Mouse (Mus musculus): Measurements from ENCODE around the gene Msh3. TPM values are rescaled to one million over a fixed set of nuclear protein-coding genes. Genes with fewer than 3 reads are reported as not detected.

Msh3 gene
- polyA plus RNA-seq, 1 experiment from 2014 or later, result 16.4 TPM

DNA sequence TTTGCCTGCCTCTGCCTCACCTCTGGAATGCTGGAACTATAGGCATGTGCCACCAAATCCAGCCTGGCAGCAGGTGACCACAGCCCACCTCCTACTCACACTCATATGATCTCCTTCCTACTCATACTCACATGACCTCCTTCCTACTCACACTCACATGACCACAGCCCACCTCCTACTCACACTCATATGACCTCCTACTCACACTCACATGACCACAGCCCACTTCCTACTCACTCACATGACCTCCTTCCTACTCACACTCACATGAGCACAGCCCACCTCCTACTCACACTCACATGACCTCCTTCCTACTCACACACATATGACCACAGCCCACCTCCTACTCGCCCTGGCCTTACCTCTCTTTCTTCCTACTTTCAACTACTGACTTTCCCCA lies 17.9 kb downstream of the Msh3 start:
- Histone ChIP-seq H3K4me3 (ENCODE audit: low read length) (no peak overlapping the region), H3K27ac (ENCODE audit: low read length) (no peak overlapping the region), H3K9me3 (ENCODE audit: control insufficient read depth, low read length) (no peaks in the 10 kb centered on the region), H3K36me3 (ENCODE audit: control insufficient read depth, insufficient read depth, low read length) (no peaks in the 10 kb centered on the region), H3K9ac (ENCODE audit: low read depth, low read length) (no peak overlapping the region), H3K4me2 (ENCODE audit: low read depth, low read length) (no peak overlapping the region), H3K27me3 (replicated peaks; ENCODE audit: control insufficient read depth, insufficient read depth, low read length) (no peaks in the 10 kb centered on the region), H3K4me1 (ENCODE audit: control insufficient read depth, insufficient read depth, low read length) (no peaks in the 10 kb centered on the region)
- 90% methylated on average over 1 of the region's 1 CpGs for WGBS
- no peak for ATAC-seq

- Histone ChIP-seq H3K27ac (ENCODE audit: low read length) (no peak overlapping the region), H3K4me2 (ENCODE audit: low read depth, low read length) (no peak overlapping the region), H3K36me3 (ENCODE audit: control insufficient read depth, insufficient read depth, low read length) (no peaks in the 10 kb centered on the region), H3K9ac (ENCODE audit: low read depth, low read length) (no peak overlapping the region), H3K27me3 (replicated peaks; ENCODE audit: control insufficient read depth, insufficient read depth, low read length) (no peaks in the 10 kb centered on the region), H3K9me3 (ENCODE audit: control insufficient read depth, low read length) (no peaks in the 10 kb centered on the region), H3K4me1 (ENCODE audit: control insufficient read depth, insufficient read depth, low read length) (no peaks in the 10 kb centered on the region), H3K4me3 (ENCODE audit: low read length) (no peak overlapping the region)
- no peak for ATAC-seq
- WGBS, result 88% methylated on average over 15 of the region's 15 CpGs
Measured at GRCm38 (mm10) chr13:92332103-92332879, 22.5 kb downstream of the Msh3 start.

DNA sequence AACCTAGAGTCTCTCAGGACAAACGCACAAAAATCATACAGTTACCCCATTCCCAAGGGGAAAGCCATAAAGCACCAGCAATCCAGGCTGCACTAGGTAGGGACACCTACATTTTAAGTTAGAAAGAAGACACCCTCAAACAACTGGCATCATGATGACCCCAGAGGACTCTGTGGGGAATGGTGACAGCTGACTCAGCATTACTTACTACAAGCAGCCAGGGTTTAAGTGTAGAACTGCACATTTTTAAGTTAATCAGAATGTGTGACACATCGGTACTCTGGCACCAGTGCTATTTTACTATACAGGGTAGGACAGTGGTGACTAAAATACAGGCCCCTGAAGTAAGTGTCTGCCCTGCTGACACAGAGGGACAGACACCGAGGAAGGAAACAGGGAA lies 24.2 kb downstream of the Msh3 start:
- H3K4me3 ChIP-seq (ENCODE audit: low read length), result no peak overlapping the region
- no peak overlapping the region for H3K9ac ChIP-seq (ENCODE audit: low read depth, low read length)
- no peak for ATAC-seq
- H3K27me3 ChIP-seq (replicated peaks; ENCODE audit: control insufficient read depth, insufficient read depth, low read length), result no peaks in the 10 kb centered on the region
- H3K9me3 ChIP-seq (ENCODE audit: control insufficient read depth, low read length), result no peaks in the 10 kb centered on the region
- H3K4me1 ChIP-seq (ENCODE audit: control insufficient read depth, insufficient read depth, low read length), result no peaks in the 10 kb centered on the region
- no peak overlapping the region for H3K27ac ChIP-seq (ENCODE audit: low read length)
- H3K4me2 ChIP-seq (ENCODE audit: low read depth, low read length), result no peak overlapping the region
- no peaks in the 10 kb centered on the region for H3K36me3 ChIP-seq (ENCODE audit: control insufficient read depth, insufficient read depth, low read length)
- WGBS, result 99% methylated on average over 3 of the region's 3 CpGs

- Histone ChIP-seq H3K4me1 (ENCODE audit: control insufficient read depth, insufficient read depth, low read length) (no peaks in the 10 kb centered on the region), H3K4me2 (ENCODE audit: low read depth, low read length) (no peak overlapping the region), H3K9me3 (ENCODE audit: control insufficient read depth, low read length) (no peaks in the 10 kb centered on the region), H3K27me3 (replicated peaks; ENCODE audit: control insufficient read depth, insufficient read depth, low read length) (no peaks in the 10 kb centered on the region), H3K4me3 (ENCODE audit: low read length) (no peak overlapping the region), H3K9ac (ENCODE audit: low read depth, low read length) (no peak overlapping the region), H3K36me3 (ENCODE audit: control insufficient read depth, insufficient read depth, low read length) (no peaks in the 10 kb centered on the region), H3K27ac (ENCODE audit: low read length) (no peak overlapping the region)
- 68% methylated on average over 2 of the region's 2 CpGs for WGBS
- peak; percentile 74 for ATAC-seq
Measured at GRCm38 (mm10) chr13:92328000-92328399, 26.8 kb downstream of the Msh3 start.

GRCm38 (mm10) chr13:92326030-92326429 lies 28.8 kb downstream of the Msh3 start:
- WGBS, result 81% methylated on average over 5 of the region's 5 CpGs
- no peak overlapping the region for H3K4me3 ChIP-seq (ENCODE audit: low read length)
- ATAC-seq, result no peak

DNA sequence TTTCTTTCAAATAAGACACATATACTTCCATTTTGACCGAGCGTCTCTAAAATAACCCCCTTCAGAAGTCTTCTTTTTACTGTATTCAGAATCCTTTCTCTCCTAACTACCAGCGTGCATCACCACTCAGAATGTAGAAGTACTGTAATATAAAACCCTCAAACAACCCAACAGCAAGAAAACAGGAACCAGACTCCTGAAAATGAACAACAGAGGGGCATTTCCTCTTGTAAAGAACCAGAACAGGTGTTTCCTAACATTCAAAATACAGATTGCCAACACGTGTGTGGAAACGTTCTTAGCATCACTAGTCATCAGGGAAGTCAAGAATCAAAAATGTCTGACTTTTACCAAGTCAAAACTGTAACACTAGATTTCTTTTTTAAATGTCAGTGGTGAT lies 34.0 kb downstream of the Msh3 start:
- 86% methylated on average over 5 of the region's 5 CpGs for WGBS

More at GRCm38 (mm10) chr13:92326030-92326429, 28.8 kb downstream of the Msh3 start:
- no peak overlapping the region for H3K9ac ChIP-seq (ENCODE audit: low read depth, low read length)
- no peaks in the 10 kb centered on the region for H3K27me3 ChIP-seq (replicated peaks; ENCODE audit: control insufficient read depth, insufficient read depth, low read length)
- H3K4me2 ChIP-seq (ENCODE audit: low read depth, low read length), result no peak overlapping the region
- H3K9me3 ChIP-seq (ENCODE audit: control insufficient read depth, low read length), result no peaks in the 10 kb centered on the region
- no peak overlapping the region for H3K27ac ChIP-seq (ENCODE audit: low read length)
- no peaks in the 10 kb centered on the region for H3K4me1 ChIP-seq (ENCODE audit: control insufficient read depth, insufficient read depth, low read length)
- H3K36me3 ChIP-seq (ENCODE audit: control insufficient read depth, insufficient read depth, low read length), result no peaks in the 10 kb centered on the region

GRCm38 (mm10) chr13:92314613-92315012 lies 40.2 kb downstream of the Msh3 start:
- H3K36me3 ChIP-seq (ENCODE audit: control insufficient read depth, insufficient read depth, low read length), result 0 out of 2 replicates have a peak, but pooled peaks cover 4% of the 10 kb centered on the region
- H3K27ac ChIP-seq (ENCODE audit: low read length), result no peak overlapping the region
- H3K9me3 ChIP-seq (ENCODE audit: control insufficient read depth, low read length), result no peaks in the 10 kb centered on the region
- no peak for ATAC-seq
- no peak overlapping the region for H3K4me2 ChIP-seq (ENCODE audit: low read depth, low read length)
- no peaks in the 10 kb centered on the region for H3K27me3 ChIP-seq (replicated peaks; ENCODE audit: control insufficient read depth, insufficient read depth, low read length)
- no peaks in the 10 kb centered on the region for H3K4me1 ChIP-seq (ENCODE audit: control insufficient read depth, insufficient read depth, low read length)
- WGBS, result 90% methylated on average over 5 of the region's 5 CpGs
- H3K4me3 ChIP-seq (ENCODE audit: low read length), result no peak overlapping the region
- H3K9ac ChIP-seq (ENCODE audit: low read depth, low read length), result no peak overlapping the region

More for the DNA sequence above, 34.0 kb downstream of the Msh3 start:
- Histone ChIP-seq H3K9ac (ENCODE audit: low read depth, low read length) (no peak overlapping the region), H3K36me3 (ENCODE audit: control insufficient read depth, insufficient read depth, low read length) (0 out of 2 replicates have a peak, but pooled peaks cover 4% of the 10 kb centered on the region), H3K9me3 (ENCODE audit: control insufficient read depth, low read length) (no peaks in the 10 kb centered on the region), H3K27me3 (replicated peaks; ENCODE audit: control insufficient read depth, insufficient read depth, low read length) (no peaks in the 10 kb centered on the region), H3K4me3 (ENCODE audit: low read length) (no peak overlapping the region), H3K4me1 (ENCODE audit: control insufficient read depth, insufficient read depth, low read length) (no peaks in the 10 kb centered on the region), H3K27ac (ENCODE audit: low read length) (no peak overlapping the region), H3K4me2 (ENCODE audit: low read depth, low read length) (no peak overlapping the region)
- ATAC-seq, result no peak

DNA sequence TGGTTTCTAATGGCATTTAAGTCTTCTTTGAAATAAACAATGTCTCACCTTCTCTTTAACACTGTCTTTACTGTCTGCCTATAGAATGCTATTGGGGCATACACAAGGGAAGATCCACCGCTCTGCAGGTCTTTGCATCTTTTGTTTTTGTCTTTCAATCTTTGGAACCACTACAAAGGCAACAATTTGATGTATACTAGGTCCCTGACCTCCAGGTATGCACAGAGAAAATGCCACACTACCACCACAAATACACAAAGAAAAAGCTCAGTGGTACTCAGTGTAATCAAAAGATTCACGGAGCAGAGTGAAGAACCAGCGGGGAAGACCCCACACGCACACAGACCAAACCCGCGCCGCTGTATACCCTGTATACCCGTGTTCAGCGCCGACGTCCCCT lies 49.1 kb downstream of the Msh3 start, which contains the start of gene Gm20379:
Gm20379 (plus strand) TSS at position 301 of the 400 bp plus-strand sequence.
- H3K36me3 ChIP-seq (ENCODE audit: control insufficient read depth, insufficient read depth, low read length), result peaks cover 3% of the 10 kb centered on the region
- H3K27ac ChIP-seq (ENCODE audit: low read length), result no peak within 1 kb of the TSS
- no peak for ATAC-seq
- no peak within 1 kb of the TSS for H3K4me2 ChIP-seq (ENCODE audit: low read depth, low read length)
- H3K4me3 ChIP-seq (ENCODE audit: low read length), result no peak within 1 kb of the TSS
- H3K9ac ChIP-seq (ENCODE audit: low read depth, low read length), result no peak within 1 kb of the TSS
- H3K27me3 ChIP-seq (replicated peaks; ENCODE audit: control insufficient read depth, insufficient read depth, low read length), result no peaks in the 10 kb centered on the region
- WGBS, result 95% methylated on average over 11 of the region's 11 CpGs
- no peaks in the 10 kb centered on the region for H3K9me3 ChIP-seq (ENCODE audit: control insufficient read depth, low read length)
- no peaks in the 10 kb centered on the region for H3K4me1 ChIP-seq (ENCODE audit: control insufficient read depth, insufficient read depth, low read length)

GRCm38 (mm10) chr13:92304291-92304690 lies 50.5 kb downstream of the Msh3 start:
- Histone ChIP-seq H3K9ac (ENCODE audit: low read depth, low read length) (no peak overlapping the region), H3K27ac (ENCODE audit: low read length) (no peak overlapping the region), H3K27me3 (replicated peaks; ENCODE audit: control insufficient read depth, insufficient read depth, low read length) (no peaks in the 10 kb centered on the region), H3K4me1 (ENCODE audit: control insufficient read depth, insufficient read depth, low read length) (no peaks in the 10 kb centered on the region), H3K4me2 (ENCODE audit: low read depth, low read length) (no peak overlapping the region), H3K36me3 (ENCODE audit: control insufficient read depth, insufficient read depth, low read length) (peaks cover 3% of the 10 kb centered on the region), H3K4me3 (ENCODE audit: low read length) (no peak overlapping the region), H3K9me3 (ENCODE audit: control insufficient read depth, low read length) (no peaks in the 10 kb centered on the region)
- WGBS, result 95% methylated on average over 5 of the region's 5 CpGs
- no peak for ATAC-seq

All from intestine, embryonic 16.5 days (tissue).